Mouse (Mus musculus): Measurements from ENCODE around the gene Nell2.

The Nell2 gene

DNA sequence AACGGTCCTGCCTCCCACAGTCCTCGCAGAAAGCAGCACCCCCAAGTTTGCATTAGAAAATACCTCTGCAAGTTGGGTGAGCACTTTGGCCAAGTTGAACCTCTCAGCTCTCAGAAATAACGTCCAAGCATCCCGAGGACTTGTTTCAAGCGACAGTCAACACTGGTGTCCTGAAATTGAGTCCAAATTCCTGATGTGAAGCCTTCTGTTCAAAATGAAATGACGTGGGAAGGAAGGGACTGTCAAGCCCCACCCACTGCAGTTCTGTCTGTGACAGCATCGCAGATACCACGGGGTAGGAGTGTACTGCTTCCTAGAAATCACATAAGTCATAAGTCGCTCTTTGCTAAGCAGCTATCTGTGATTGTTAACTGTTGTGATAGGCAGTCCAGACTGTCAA, 342.9 kb downstream of the Nell2 start:
- Histone ChIP-seq H3K4me3 (replicated peaks; ENCODE audit: low read length) (no peak overlapping the region), H3K9me3 (ENCODE audit: low read length) (peaks cover 10% of the 10 kb centered on the region), H3K27me3 (ENCODE audit: insufficient read depth, low read length) (no peaks in the 10 kb centered on the region), H3K4me1 (replicated peaks; ENCODE audit: low read depth, low read length) (peaks cover 3% of the 10 kb centered on the region; the same call in 1 of the 2 replicates), H3K36me3 (ENCODE audit: insufficient read depth, low read length) (no peaks in the 10 kb centered on the region)
- TF ChIP-seq CTCF (conservative IDR thresholded peaks at IDR 0.05; ENCODE audit: low read length), result no peak
- TF ChIP-seq NANOG (IDR thresholded peaks at IDR 0.05; ENCODE audit: borderline replicate concordance, low read length), result no peak
- TF ChIP-seq POU5F1 (IDR thresholded peaks at IDR 0.05; ENCODE audit: borderline replicate concordance, low read length), result no peak

DNA sequence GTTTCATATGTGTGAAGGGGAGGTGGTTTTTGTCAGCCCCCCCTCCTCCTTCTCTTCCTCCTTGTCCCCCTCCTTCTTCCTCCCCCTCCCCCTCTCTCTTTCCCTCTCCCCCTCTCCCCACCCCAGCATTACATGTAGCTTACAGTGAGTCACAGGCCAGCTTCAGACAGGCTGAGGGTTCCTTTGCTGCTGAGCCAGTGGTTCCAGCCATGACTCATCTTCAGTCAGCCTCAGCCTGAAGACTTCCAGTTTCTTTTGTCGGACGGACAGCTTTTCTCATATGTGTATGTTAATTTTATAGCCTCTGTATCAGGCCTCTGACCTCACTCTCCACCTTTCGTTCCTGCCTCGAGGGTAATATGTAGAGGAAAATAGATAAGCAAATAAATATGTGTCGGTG, 344.9 kb downstream of the Nell2 start:
- Histone ChIP-seq H3K4me3 (replicated peaks; ENCODE audit: low read length) (no peak overlapping the region), H3K4me1 (replicated peaks; ENCODE audit: low read depth, low read length) (peaks cover 3% of the 10 kb centered on the region; the same call in 1 of the 2 replicates), H3K36me3 (ENCODE audit: insufficient read depth, low read length) (no peaks in the 10 kb centered on the region), H3K9me3 (ENCODE audit: low read length) (peaks cover 10% of the 10 kb centered on the region), H3K27me3 (ENCODE audit: insufficient read depth, low read length) (no peaks in the 10 kb centered on the region)
- TF ChIP-seq NANOG (IDR thresholded peaks at IDR 0.05; ENCODE audit: borderline replicate concordance, low read length) (no peak), CTCF (conservative IDR thresholded peaks at IDR 0.05; ENCODE audit: low read length) (no peak), POU5F1 (IDR thresholded peaks at IDR 0.05; ENCODE audit: borderline replicate concordance, low read length) (no peak)

DNA sequence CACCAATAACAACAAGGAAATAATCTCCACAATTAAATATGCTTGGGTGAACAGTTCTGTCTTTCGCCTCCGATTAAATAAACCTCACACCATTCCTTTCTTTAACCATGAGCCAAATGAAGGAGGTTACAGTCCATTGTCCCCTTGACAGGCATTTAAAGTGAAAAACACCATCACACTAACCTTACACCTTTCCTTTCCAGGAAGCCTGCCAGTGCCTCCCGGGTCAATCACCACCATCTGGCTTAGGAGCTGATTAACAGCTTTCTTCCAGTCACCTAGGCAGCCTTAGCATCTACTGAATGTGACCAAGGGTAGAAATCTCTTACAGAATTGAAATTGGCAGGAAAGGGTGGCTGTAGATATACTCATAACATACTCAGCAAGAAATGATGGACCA, 371.5 kb downstream of the Nell2 start:
- H3K4me3 ChIP-seq (replicated peaks; ENCODE audit: low read length), result no peak overlapping the region
- peaks cover 11% of the 10 kb centered on the region for H3K9me3 ChIP-seq (ENCODE audit: low read length)
- H3K36me3 ChIP-seq (ENCODE audit: insufficient read depth, low read length), result no peaks in the 10 kb centered on the region
- no peaks in the 10 kb centered on the region for H3K4me1 ChIP-seq (replicated peaks; ENCODE audit: low read depth, low read length)
- no peak for TF ChIP-seq NANOG (IDR thresholded peaks at IDR 0.05; ENCODE audit: borderline replicate concordance, low read length)
- TF ChIP-seq POU5F1 (IDR thresholded peaks at IDR 0.05; ENCODE audit: borderline replicate concordance, low read length), result no peak
- no peak for TF ChIP-seq CTCF (conservative IDR thresholded peaks at IDR 0.05; ENCODE audit: low read length)
- no peaks in the 10 kb centered on the region for H3K27me3 ChIP-seq (ENCODE audit: insufficient read depth, low read length)

DNA sequence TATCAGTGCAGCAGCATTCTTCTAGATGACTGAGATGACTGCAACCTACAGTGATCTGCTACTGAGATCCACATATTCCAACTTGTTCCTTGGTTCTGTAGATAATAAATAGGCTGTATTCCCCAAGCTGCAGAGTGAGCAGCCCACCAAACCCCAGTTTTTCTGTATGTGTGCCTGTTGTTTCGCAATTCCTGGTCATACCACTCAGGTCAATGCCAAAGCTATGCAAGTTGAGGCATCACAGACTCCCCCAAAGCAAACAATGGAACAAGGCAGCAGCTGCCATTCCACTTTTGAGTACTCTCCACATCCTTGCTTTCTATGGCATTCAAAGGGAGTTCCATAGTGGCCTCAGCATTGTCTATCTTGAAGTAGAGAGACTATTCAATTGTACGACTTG, 383.2 kb downstream of the Nell2 start:
- Histone ChIP-seq H3K27me3 (ENCODE audit: insufficient read depth, low read length) (no peaks in the 10 kb centered on the region), H3K4me1 (replicated peaks; ENCODE audit: low read depth, low read length) (no peaks in the 10 kb centered on the region), H3K36me3 (ENCODE audit: insufficient read depth, low read length) (no peaks in the 10 kb centered on the region), H3K9me3 (ENCODE audit: low read length) (no peaks in the 10 kb centered on the region), H3K4me3 (replicated peaks; ENCODE audit: low read length) (no peak overlapping the region)
- TF ChIP-seq POU5F1 (IDR thresholded peaks at IDR 0.05; ENCODE audit: borderline replicate concordance, low read length) (no peak), CTCF (conservative IDR thresholded peaks at IDR 0.05; ENCODE audit: low read length) (no peak), NANOG (IDR thresholded peaks at IDR 0.05; ENCODE audit: borderline replicate concordance, low read length) (no peak)

DNA sequence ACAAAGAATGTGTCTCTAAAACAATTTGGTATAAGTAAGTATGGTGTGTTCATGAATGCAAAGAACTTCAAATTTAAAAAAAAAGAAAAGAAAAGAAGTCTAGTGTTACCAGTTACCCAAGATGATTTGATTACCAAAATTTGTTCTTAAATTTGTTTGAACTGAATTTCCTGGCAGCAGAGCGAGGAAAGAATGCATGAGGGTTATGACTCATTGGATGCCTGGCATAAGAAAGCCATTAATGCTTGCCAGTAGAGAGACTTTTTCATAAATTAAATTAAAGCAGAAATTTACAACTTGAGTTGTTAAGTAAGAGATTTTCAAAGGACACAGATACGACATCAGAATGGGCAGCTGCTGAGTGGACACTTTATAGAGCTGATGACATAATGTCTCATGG, 384.2 kb downstream of the Nell2 start:
- TF ChIP-seq CTCF (conservative IDR thresholded peaks at IDR 0.05; ENCODE audit: low read length) (no peak), NANOG (IDR thresholded peaks at IDR 0.05; ENCODE audit: borderline replicate concordance, low read length) (no peak), POU5F1 (IDR thresholded peaks at IDR 0.05; ENCODE audit: borderline replicate concordance, low read length) (no peak)
- Histone ChIP-seq H3K9me3 (ENCODE audit: low read length) (no peaks in the 10 kb centered on the region), H3K4me1 (replicated peaks; ENCODE audit: low read depth, low read length) (no peaks in the 10 kb centered on the region), H3K36me3 (ENCODE audit: insufficient read depth, low read length) (no peaks in the 10 kb centered on the region), H3K27me3 (ENCODE audit: insufficient read depth, low read length) (no peaks in the 10 kb centered on the region), H3K4me3 (replicated peaks; ENCODE audit: low read length) (no peak overlapping the region)

DNA sequence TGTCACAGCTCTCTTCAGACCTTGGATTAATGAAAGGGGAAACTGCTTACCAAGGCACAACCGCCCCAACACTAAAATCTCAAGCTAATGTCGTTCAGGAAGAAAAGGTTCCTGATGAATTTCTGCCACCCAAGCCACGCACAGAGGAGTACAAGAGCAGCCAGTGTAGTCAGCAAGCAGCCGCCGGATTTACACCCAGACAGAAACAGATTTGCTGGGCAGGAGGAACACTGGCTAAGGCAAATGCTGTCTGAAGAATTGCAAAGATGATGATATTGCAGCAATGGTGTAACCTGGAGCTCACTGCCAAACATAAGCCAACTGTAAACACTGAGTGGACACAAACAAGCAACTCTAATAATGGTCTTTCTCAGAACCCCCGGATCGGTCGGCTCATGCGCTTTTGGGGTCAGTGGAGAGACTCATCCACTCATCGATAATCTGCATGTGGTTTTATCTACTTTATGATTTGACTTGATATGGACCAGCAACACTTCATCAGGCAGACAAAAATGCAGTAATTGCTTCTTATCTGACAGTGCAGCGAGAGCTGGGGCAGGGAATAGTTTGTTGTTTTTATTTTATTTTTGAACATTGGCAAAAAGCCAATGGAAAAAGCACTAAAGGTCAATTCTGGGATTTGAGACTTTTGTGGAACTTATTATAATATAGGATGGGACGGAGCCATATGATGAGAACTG, 389.5 kb downstream of the Nell2 start:
- no peak overlapping the region for H3K4me3 ChIP-seq (replicated peaks; ENCODE audit: low read length)
- no peaks in the 10 kb centered on the region for H3K36me3 ChIP-seq (ENCODE audit: insufficient read depth, low read length)

DNA sequence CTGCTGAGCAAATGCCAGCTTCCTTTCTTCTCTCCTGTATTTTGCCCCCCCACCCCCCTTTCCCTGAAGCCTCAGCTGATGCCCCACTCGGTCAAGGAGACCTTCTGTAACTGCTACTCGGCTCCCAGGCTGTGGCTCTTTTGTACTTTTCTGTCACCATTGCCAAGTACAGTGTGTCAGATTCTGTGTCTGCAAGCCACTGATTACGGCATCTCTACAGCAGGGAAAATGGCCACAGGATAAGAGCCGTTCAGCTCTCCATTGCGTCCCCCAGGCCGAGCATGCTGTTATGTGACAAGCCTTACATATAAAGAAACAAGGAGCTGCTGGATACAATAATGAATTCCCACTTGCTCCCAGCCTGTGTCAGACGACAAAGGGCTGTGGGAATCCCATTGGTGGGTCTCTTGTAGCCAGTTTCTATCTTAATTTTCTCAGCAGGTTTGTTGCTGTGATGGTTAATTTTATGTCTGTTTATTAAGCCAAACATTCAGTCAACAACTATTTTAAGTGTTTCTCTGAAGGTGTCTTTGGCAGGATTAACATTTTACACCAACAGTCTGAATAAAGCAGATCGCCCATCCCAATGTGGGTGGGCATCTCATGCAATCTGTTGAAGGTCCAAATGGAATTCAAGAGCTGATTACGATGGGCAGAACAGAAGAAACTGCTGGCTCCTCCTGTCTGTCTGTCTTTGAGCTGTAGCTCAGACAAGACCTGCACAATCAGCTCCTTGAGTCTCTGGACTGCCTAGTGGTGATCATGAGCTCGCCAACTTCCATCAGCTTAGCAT, 391.1 kb downstream of the Nell2 start:
- H3K27me3 ChIP-seq (ENCODE audit: insufficient read depth, low read length), result no peaks in the 10 kb centered on the region
- TF ChIP-seq NANOG (IDR thresholded peaks at IDR 0.05; ENCODE audit: borderline replicate concordance, low read length), result no peak
- TF ChIP-seq POU5F1 (IDR thresholded peaks at IDR 0.05; ENCODE audit: borderline replicate concordance, low read length), result no peak
- no peak for TF ChIP-seq CTCF (conservative IDR thresholded peaks at IDR 0.05; ENCODE audit: low read length)
- H3K9me3 ChIP-seq (ENCODE audit: low read length), result no peaks in the 10 kb centered on the region
- no peaks in the 10 kb centered on the region for H3K36me3 ChIP-seq (ENCODE audit: insufficient read depth, low read length)
- no peaks in the 10 kb centered on the region for H3K4me1 ChIP-seq (replicated peaks; ENCODE audit: low read depth, low read length)
- no peak overlapping the region for H3K4me3 ChIP-seq (replicated peaks; ENCODE audit: low read length)

More for the DNA sequence above, 389.5 kb downstream of the Nell2 start:
- TF ChIP-seq NANOG (IDR thresholded peaks at IDR 0.05; ENCODE audit: borderline replicate concordance, low read length) (no peak), POU5F1 (IDR thresholded peaks at IDR 0.05; ENCODE audit: borderline replicate concordance, low read length) (no peak)
- Histone ChIP-seq H3K9me3 (ENCODE audit: low read length) (no peaks in the 10 kb centered on the region), H3K27me3 (ENCODE audit: insufficient read depth, low read length) (no peaks in the 10 kb centered on the region), H3K4me1 (replicated peaks; ENCODE audit: low read depth, low read length) (no peaks in the 10 kb centered on the region)

DNA sequence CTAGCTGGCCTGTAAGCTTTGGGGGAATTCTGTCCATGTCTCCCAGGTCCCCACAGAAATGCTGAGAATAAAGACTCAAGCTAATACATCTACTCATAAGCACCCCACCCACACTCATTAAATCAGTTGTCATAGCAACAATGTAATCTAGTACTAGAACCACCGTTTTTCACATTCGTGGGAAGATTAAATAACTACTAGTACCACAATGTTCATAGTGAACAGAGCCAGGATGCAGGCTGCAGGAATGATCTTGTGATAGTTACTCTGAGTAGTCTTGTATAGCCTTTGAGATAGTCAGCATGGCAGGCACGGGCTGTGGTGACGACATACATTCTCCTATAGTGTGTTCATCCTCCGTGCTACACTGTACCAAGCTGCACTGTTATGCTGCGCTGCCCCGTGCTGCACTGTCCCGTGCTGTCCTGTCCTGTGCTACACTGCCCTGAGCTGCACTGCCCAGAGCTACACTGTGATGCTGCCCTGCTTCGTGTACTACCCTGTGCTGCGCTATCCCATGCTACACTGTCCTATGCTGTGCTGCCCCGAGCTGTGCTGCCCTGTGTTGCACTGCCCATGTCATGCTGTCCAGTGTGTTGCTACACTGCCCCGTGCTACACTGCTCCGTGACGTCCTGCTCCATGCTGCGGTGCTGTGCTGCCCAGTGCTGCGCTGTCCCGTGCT, 392.3 kb downstream of the Nell2 start:
- no peak overlapping the region for H3K4me3 ChIP-seq (replicated peaks; ENCODE audit: low read length)
- H3K27me3 ChIP-seq (ENCODE audit: insufficient read depth, low read length), result no peaks in the 10 kb centered on the region
- no peaks in the 10 kb centered on the region for H3K9me3 ChIP-seq (ENCODE audit: low read length)
- no peaks in the 10 kb centered on the region for H3K36me3 ChIP-seq (ENCODE audit: insufficient read depth, low read length)
- H3K4me1 ChIP-seq (replicated peaks; ENCODE audit: low read depth, low read length), result peaks cover 6% of the 10 kb centered on the region
- no peak for TF ChIP-seq NANOG (IDR thresholded peaks at IDR 0.05; ENCODE audit: borderline replicate concordance, low read length)
- TF ChIP-seq POU5F1 (IDR thresholded peaks at IDR 0.05; ENCODE audit: borderline replicate concordance, low read length), result no peak
